Mouse (Mus musculus) embryonic facial prominence, embryonic 10.5 days (tissue): Measurements from ENCODE around the gene Gm47995. TPM values are rescaled to one million over a fixed set of nuclear protein-coding genes. Genes with fewer than 3 reads are reported as not detected.
"Not testable (repeated sequence)": the region's sequence is repeated elsewhere in the genome, so short reads cannot be mapped to it uniquely, and the experiment has no call there.

ENCODE experiments used
- DNase-seq: peaks from one replicate; pipeline ENCODE4 v3.0.0-alpha.2; 2017; ENCODE audit warnings: low spot score
- H3K27ac ChIP-seq: fragments of 300-500 bp; sonication (generic); replicated peaks from 2 replicates; pipeline ENCODE4 v1.5.1; 2016; ENCODE audit warnings: mild to moderate bottlenecking
- H3K27me3 ChIP-seq: fragments of 300-500 bp; sonication (generic); replicated peaks from 2 replicates; pipeline ENCODE4 v1.6.1; 2016; ENCODE audit warnings: low read depth, mild to moderate bottlenecking; ENCODE audit not compliant: poor library complexity, severe bottlenecking
- H3K36me3 ChIP-seq: fragments of 300-500 bp; sonication (generic); replicated peaks from 2 replicates; pipeline ENCODE4 v1.6.1; 2016; ENCODE audit warnings: mild to moderate bottlenecking, moderate library complexity
- H3K4me1 ChIP-seq: fragments of 300-500 bp; sonication (generic); 2 replicates; pipeline ENCODE4 v1.6.1; 2016
- H3K4me3 ChIP-seq: fragments of 300-500 bp; sonication (generic); 2 replicates; pipeline ENCODE4 v1.5.1; 2016; ENCODE audit warnings: mild to moderate bottlenecking, moderate library complexity
- H3K9me3 ChIP-seq: fragments of 300-500 bp; sonication (generic); 2 replicates; pipeline ENCODE4 v1.6.1; 2016; ENCODE audit warnings: mild to moderate bottlenecking
- WGBS: fragments of 180-500 bp; shearing (Covaris S2); methylation state at CpG from one replicate; pipeline ENCODE4 v1.1.7; 2016; 5-methylcytosine and 5-hydroxymethylcytosine counted together
- polyA plus RNA-seq: library from polyadenylated mRNA; unstranded; fragments of >200 nt; fragmentation: Nextera tagmentation; extraction: Ambion mirVana; gene quantifications from 2 replicates; pipeline ENCODE4 v1.2.1, GENCODE M21; 2016

The Gm47995 gene
- polyA plus RNA-seq, 1 experiment from 2014 or later, result not detected

DNA sequence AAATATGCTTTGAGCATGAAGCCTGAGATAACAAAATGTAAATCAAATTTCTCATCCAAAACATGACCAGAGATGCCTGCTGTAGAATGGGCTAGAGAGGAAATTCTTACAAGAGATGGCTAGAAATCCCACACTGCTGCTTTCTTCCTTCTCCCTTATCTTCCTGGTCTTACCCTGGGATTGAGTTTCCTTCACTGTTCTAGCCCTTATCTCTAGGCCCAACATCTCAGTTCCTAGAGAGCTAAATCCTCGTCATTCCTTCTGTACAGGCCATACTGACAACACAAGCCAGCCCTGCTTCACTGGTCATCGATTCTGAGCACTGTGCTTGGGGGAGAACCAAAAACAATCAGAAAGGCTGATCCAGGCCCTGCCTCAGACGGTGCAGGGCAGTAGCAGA is 1.6 kb upstream of the Gm47995 start:
- not testable (repeated sequence) for H3K36me3 ChIP-seq, H3K27ac ChIP-seq, H3K27me3 ChIP-seq, H3K4me1 ChIP-seq, DNase-seq, H3K9me3 ChIP-seq, H3K4me3 ChIP-seq
- WGBS, result 75% methylated on average over 3 of the region's 3 CpGs

DNA sequence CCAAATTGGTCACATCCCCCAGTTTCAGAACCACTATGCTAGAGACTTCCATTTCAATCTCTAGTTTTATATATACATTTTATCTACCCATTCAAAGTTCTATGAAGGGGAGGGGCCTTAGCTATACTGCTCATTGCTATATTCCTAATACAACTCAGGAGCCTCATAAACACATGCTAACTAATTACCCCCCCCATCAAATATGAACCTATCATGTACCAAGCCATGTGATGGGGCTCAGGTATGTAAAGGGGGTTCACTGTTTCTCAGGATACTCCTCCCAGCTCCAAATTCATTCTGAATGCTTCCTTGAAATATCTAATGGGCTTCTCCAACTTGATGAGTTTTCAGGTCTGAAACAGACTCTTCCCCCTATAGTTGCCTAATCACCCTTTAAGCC is 2.4 kb downstream of the Gm47995 start:
- H3K9me3 ChIP-seq, H3K4me3 ChIP-seq, H3K27ac ChIP-seq, H3K36me3 ChIP-seq, DNase-seq, H3K27me3 ChIP-seq, H3K4me1 ChIP-seq: not testable (repeated sequence)

- not testable (repeated sequence) for H3K9me3 ChIP-seq, H3K4me3 ChIP-seq, H3K27ac ChIP-seq, H3K36me3 ChIP-seq, DNase-seq, H3K4me1 ChIP-seq, H3K27me3 ChIP-seq
- 84% methylated on average over 4 of the region's 5 CpGs for WGBS
Measured at GRCm38 (mm10) chr1:151202771-151203170, 4.5 kb downstream of the Gm47995 start.

DNA sequence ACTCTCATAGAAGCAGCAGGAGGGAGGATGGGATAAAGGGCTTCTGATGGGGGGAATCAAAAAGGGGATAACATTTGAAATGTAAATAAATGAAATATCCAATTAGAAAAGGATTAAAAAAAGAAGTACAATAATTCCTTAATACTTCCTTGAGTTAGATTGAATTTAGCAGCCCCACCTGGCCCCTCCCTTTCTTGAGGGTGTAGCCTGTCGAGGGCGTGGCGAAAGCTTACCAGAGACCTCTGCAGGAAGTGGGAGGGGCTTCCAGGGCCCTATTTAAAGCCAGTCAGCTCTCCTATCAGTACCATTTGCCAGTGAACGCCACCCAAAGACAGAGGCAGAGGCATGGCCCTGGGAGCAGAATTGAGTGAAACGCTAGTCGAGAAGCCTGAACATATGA is 5.6 kb downstream of the Gm47995 start, which contains the start of gene 3110040M04Rik:
3110040M04Rik (plus strand) TSS at position 304 of the 400 bp plus-strand sequence.
- WGBS, result no CpG with 5 or more reads among the region's 6 CpGs
- H3K27me3 ChIP-seq, H3K4me3 ChIP-seq, DNase-seq, H3K27ac ChIP-seq, H3K36me3 ChIP-seq, H3K4me1 ChIP-seq, H3K9me3 ChIP-seq: not testable (repeated sequence)

DNA sequence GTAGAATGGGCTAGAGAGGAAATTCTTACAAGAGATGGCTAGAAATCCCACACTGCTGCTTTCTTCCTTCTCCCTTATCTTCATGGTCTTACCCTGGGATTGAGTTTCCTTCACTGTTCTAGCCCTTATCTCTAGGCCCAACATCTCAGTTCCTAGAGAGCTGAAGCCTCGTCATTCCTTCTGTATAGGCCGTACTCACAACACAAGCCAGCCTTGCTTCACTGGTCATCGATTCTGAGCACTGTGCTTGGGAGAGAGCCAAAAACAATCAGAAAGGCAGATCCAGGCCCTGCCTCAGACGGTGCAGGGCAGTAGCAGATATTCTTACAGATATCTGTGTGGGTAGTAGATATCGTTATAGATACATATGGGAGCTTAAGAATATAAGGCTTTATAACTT is 10.2 kb downstream of the Gm47995 start:
- 84% methylated on average over 4 of the region's 5 CpGs for whole genome bisulfite sequencing
- not testable (repeated sequence) for H3K27ac ChIP-seq, H3K9me3 ChIP-seq, H3K4me3 ChIP-seq, DNase-seq, H3K27me3 ChIP-seq, H3K36me3 ChIP-seq, H3K4me1 ChIP-seq

DNA sequence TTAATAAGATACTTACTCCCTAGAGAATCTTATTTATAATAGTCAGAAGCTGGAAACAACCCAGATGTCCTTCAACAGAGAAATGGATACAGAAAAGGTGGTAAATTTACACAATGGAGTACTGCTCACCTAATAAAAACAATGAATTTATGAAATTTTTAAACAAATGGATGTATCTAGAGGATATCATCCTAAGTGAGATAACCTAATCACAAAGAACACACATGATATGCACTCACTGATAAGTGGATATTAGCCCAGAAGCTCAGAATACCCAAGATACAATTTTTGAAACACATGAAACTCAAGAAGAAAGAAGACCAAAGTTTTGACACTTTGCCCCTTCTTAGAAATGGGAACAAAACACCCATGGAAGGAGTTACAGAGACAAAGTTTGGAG is 10.7 kb downstream of the Gm47995 start:
- DNase-seq, H3K36me3 ChIP-seq, H3K4me1 ChIP-seq, H3K27me3 ChIP-seq, H3K4me3 ChIP-seq, H3K9me3 ChIP-seq, H3K27ac ChIP-seq: not testable (repeated sequence)

GRCm38 (mm10) chr1:151209824-151210355 is 11.6 kb downstream of the Gm47995 start, which contains the start of gene Gm47996:
Gene Gm47996, plus strand, starts transcription at chr1:151210131.
- H3K36me3 ChIP-seq, DNase-seq, H3K4me3 ChIP-seq, H3K27ac ChIP-seq, H3K9me3 ChIP-seq, H3K27me3 ChIP-seq, H3K4me1 ChIP-seq: not testable (repeated sequence)
- 88% methylated on average over 6 of the region's 8 CpGs for WGBS

DNA sequence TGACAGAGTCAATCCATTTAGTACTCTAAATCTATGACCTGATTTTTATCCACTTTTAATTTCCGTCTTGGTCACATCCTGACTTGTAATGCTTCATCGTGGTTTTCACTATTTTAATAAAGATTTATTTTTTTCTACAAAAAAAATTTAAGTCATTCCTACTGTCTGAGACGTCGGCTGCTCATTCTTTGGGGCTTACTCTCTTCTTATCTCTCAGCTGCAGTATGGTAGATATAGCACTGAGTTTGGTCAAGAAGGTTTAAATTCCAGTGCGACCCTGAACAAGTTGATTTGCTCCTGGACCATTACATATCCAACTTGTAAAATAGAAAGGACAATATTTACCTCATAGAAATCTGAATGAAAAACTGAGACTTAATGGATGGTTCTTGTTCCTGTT is 13.4 kb downstream of the Gm47995 start:
- not testable (repeated sequence) for H3K4me1 ChIP-seq, DNase-seq, H3K4me3 ChIP-seq, H3K9me3 ChIP-seq, H3K36me3 ChIP-seq, H3K27me3 ChIP-seq, H3K27ac ChIP-seq
- WGBS, result 90% methylated on average over 5 of the region's 5 CpGs

- peaks cover 4% of the 10 kb centered on the region; the same call in 1 of the 2 replicates for H3K4me1 ChIP-seq
Measured at GRCm38 (mm10) chr1:151214862-151215261, 16.6 kb downstream of the Gm47995 start.

DNA sequence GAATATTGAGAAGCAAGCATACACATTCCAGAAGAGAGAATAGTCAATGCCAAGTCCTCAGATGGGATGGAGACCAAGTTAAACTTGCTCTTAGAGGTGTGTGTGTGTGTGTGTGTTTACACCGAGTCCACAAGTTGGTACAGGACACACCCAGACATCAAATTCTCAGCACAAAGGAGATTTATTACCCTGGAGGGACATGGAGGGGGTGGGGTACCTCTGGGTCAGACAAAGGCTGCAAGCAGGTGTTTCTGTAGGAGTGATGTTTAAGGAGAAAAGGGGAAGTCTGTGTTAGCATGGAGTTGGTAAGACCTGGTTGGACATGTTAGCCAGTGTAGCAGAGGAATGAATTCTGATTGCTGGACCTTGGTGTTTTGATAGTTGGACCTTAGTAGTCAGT is 17.7 kb downstream of the Gm47995 start:
- WGBS, result 75% methylated on average over 1 of the region's 1 CpGs
- no peaks in the 10 kb centered on the region for H3K9me3 ChIP-seq
- no peak overlapping the region for H3K4me3 ChIP-seq

More at GRCm38 (mm10) chr1:151214862-151215261, 16.6 kb downstream of the Gm47995 start:
- no peaks in the 10 kb centered on the region for H3K9me3 ChIP-seq
- no peaks in the 10 kb centered on the region for H3K27me3 ChIP-seq
- no peak for DNase-seq
- 77% methylated on average over 2 of the region's 2 CpGs for WGBS
- H3K27ac ChIP-seq, result no peak overlapping the region
- H3K4me3 ChIP-seq, result no peak overlapping the region
- no peaks in the 10 kb centered on the region for H3K36me3 ChIP-seq

DNA sequence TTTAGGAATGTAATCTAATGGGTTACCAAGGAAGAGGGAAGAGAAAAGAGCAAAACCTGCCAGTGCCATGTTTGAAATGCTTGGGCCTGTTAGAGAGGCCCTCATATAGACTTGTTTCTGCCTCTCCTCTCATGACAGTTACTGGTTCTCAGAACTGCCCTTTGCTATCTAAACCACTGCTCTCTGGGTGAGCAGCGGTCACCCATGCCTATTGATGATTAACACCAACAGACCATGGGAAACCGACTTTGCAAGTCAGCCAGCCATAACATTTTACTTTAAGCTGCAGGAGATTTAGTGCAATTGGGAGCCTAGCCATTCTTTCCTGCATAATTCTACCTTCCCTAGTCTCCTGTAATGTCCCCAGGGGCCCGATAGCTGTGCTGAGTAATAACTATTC is 18.2 kb downstream of the Gm47995 start:
- Histone ChIP-seq H3K4me3 (no peak overlapping the region), H3K27me3 (no peaks in the 10 kb centered on the region), H3K4me1 (peaks cover 4% of the 10 kb centered on the region; the same call in 1 of the 2 replicates), H3K27ac (no peak overlapping the region), H3K36me3 (no peaks in the 10 kb centered on the region), H3K9me3 (no peaks in the 10 kb centered on the region)
- WGBS, result 81% methylated on average over 3 of the region's 3 CpGs
- DNase-seq, result no peak

More for the DNA sequence above, 17.7 kb downstream of the Gm47995 start:
- H3K27ac ChIP-seq, result no peak overlapping the region
- no peaks in the 10 kb centered on the region for H3K27me3 ChIP-seq
- H3K36me3 ChIP-seq, result no peaks in the 10 kb centered on the region
- H3K4me1 ChIP-seq, result peaks cover 4% of the 10 kb centered on the region; the same call in 1 of the 2 replicates
- DNase-seq, result no peak

- H3K27ac ChIP-seq, result no peak overlapping the region
- DNase-seq, result no peak
- no peaks in the 10 kb centered on the region for H3K9me3 ChIP-seq
- 94% methylated on average over 5 of the region's 5 CpGs for WGBS
- H3K4me3 ChIP-seq, result no peak overlapping the region
- no peaks in the 10 kb centered on the region for H3K36me3 ChIP-seq
- no peaks in the 10 kb centered on the region for H3K27me3 ChIP-seq
- peaks cover 2% of the 10 kb centered on the region; the same call in 1 of the 2 replicates for H3K4me1 ChIP-seq
Measured at GRCm38 (mm10) chr1:151219045-151219444, 20.8 kb downstream of the Gm47995 start.

- H3K36me3 ChIP-seq, result no peaks in the 10 kb centered on the region
- WGBS, result 66% methylated on average over 7 of the region's 7 CpGs
- no peaks in the 10 kb centered on the region for H3K27me3 ChIP-seq
- no peak overlapping the region for H3K4me3 ChIP-seq
- DNase-seq, result no peak
- H3K4me1 ChIP-seq, result no peaks in the 10 kb centered on the region
- H3K9me3 ChIP-seq, result no peaks in the 10 kb centered on the region
- no peak overlapping the region for H3K27ac ChIP-seq
Measured at GRCm38 (mm10) chr1:151220098-151220497, 21.9 kb downstream of the Gm47995 start.
